17 mouse cellular contexts compared by ENCODE assay signal in genomic region chr14:30856885-30857507, GRCm38 (mm10). TPM values are rescaled to one million over a fixed set of nuclear protein-coding genes. Genes with fewer than 3 reads are reported as not detected.
A peak's percentile ranks its signal among the peaks of the same experiment; 100 is the strongest.
DNase-seq lines count a peak whose midpoint lies in the region; ATAC-seq lines count a peak whose summit lies in the region.
"Had no signal": no experiment of that assay in that cellular context is flagged by ENCODE, and none has a peak within 500 bp of the region (broad histone marks: within the 10 kb centered on the region; RNA-seq: fewer than 3 reads in every experiment).

No protein-coding gene starts in this region.

- ATAC-seq in erythroblast, adult 5-6 weeks (replicated peaks; ENCODE audit: low FRiP score, poor library complexity, severe bottlenecking): no peak
- ATAC-seq: midbrain, embryonic 16.5 days had no signal

- peak; percentile 32 for DNase-seq in lung, postnatal 36 days
- DNase-seq in lung, postnatal 14 days: no peak
- peak; percentile 50 for DNase-seq in cerebellum, adult 11-12 months
- DNase-seq in cerebellum, postnatal 25 days: peak; percentile 62 to 65
- no peak for DNase-seq in heart, adult 11 months
- no peak for DNase-seq in heart, postnatal 4 days
- DNase-seq: adrenal gland, postnatal 25 days; heart, postnatal 10 days; layer of hippocampus, postnatal 36 days; lung, postnatal 4 days; right cerebral cortex, postnatal 4 days; thymus, postnatal 14 days had no signal

RNA-seq across cellular contexts. Expression of gene Mustn1, which starts 22.0 kb away (rescaled TPM):
- 1.3 TPM in 1 of 2 replicates, not detected in the other for total RNA-seq in erythroblast, adult 5-6 weeks (2015; ENCODE audit: low replicate concordance)
- total RNA-seq in erythroblast, adult 5-6 weeks (2017; ENCODE audit: low replicate concordance): not detected in 2 replicates
- total RNA-seq in heart, postnatal 4 days (2021): 1 to 10 TPM; 6.9 to 7.3 TPM

RNA-seq across cellular contexts. Expression of gene Itih4, which starts 29.3 kb away (rescaled TPM):
- not detected in 2 replicates for total RNA-seq in erythroblast, adult 5-6 weeks (2015; ENCODE audit: low replicate concordance)
- not detected in 2 replicates for total RNA-seq in erythroblast, adult 5-6 weeks (2017; ENCODE audit: low replicate concordance)
- 1 to 10 TPM; 1.6 to 2.5 TPM for total RNA-seq in heart, postnatal 4 days (2021)
- total RNA-seq: common myeloid progenitor, adult 5-6 weeks; layer of hippocampus, postnatal 36 days; left cerebral cortex, postnatal 36 days; neutrophil, adult 5-6 weeks had no signal

RNA-seq across cellular contexts. Expression of gene Tmem110, which starts 31.6 kb away (rescaled TPM):
- total RNA-seq in erythroblast, adult 5-6 weeks (2015; ENCODE audit: low replicate concordance): 2.1 and 11.3 TPM in 2 replicates
- 0.98 and 2.2 TPM in 2 replicates for total RNA-seq in erythroblast, adult 5-6 weeks (2017; ENCODE audit: low replicate concordance)
- 10 to 100 TPM; 14.4 to 14.7 TPM for total RNA-seq in heart, postnatal 4 days (2021)

Comparison
In these comparisons a context has a peak if more than half of its experiments do, and no peak if none do; other contexts are left out.
1. DNase-seq: peak in lung, postnatal 36 days (single experiment), cerebellum, adult 11-12 months (single experiment) and cerebellum, postnatal 25 days (2 of 2); none in lung, postnatal 14 days (single experiment), heart, adult 11 months (single experiment) and heart, postnatal 4 days (single experiment).